ENCODE assay signal across 10 mouse cellular contexts in the genomic region with DNA sequence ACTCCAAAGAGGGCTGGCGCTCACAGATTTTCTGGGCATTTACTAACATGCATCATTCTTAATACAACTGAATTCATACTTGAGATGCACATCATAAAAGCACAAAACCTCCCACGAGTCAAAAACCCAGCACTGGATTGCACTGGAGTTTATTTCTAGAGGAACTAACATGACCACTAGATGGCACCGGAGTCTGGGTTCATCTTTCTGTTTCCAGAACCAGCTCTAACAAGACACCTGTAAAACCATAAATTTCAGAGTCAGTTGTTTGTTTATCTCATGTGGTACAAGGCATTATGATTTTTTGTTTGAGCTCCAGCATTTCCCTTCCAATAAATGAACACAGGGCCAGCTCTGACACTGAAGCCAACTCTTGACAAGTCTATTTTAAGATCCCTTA.
A peak's percentile ranks its signal among the peaks of the same experiment; 100 is the strongest.
DNase-seq lines count a peak whose midpoint lies in the region; ATAC-seq and TF ChIP-seq lines count a peak whose summit lies in the region.
"Had no signal": no experiment of that assay in that cellular context is flagged by ENCODE, and none has a peak within 500 bp of the region (broad histone marks: within the 10 kb centered on the region; RNA-seq: fewer than 3 reads in every experiment).

No protein-coding gene starts in this region.

- no peak overlapping the region for H3K9ac ChIP-seq in kidney, embryonic 14.5 days (ENCODE audit: low read depth, low read length)
- H3K9ac ChIP-seq in ES-E14 (ENCODE audit: insufficient read depth, low read depth, low read length, poor library complexity, severe bottlenecking), result no peak overlapping the region
- H3K9ac ChIP-seq: liver, embryonic 13.5 days; stomach, embryonic 15.5 days had no signal

- no peak for ATAC-seq in kidney, embryonic 14.5 days (ENCODE audit: low FRiP score, low TSS enrichment)

- peak; percentile 80 for DNase-seq in kidney, adult 2 months
- peak; percentile 20 for DNase-seq in ES-E14 (ENCODE audit: low read depth, low spot score)
- peak; percentile 3 for DNase-seq in cerebellum, adult 11 months
- DNase-seq in frontal cortex, postnatal 36 days (ENCODE audit: low spot score in 2 of 2), result peak; percentile 28 to 63
- peak; percentile 55 for DNase-seq in layer of hippocampus, adult 9-10 months (ENCODE audit: low spot score)
- DNase-seq in naive thymus-derived CD4-positive, alpha-beta T cell, adult 2 months (ENCODE audit: low read depth), result peak; percentile 60
- DNase-seq in spleen, postnatal 36 days (ENCODE audit: low spot score in 2 of 2), result no peak
- DNase-seq: liver, embryonic 13.5 days had no signal

- no peaks in the 10 kb centered on the region for H3K36me3 ChIP-seq in kidney, adult 2 months (ENCODE audit: control insufficient read depth, insufficient read depth, low read length)
- H3K36me3 ChIP-seq in kidney, embryonic 14.5 days (ENCODE audit: control insufficient read depth, insufficient read depth, low read length), result no peaks in the 10 kb centered on the region
- no peaks in the 10 kb centered on the region for H3K36me3 ChIP-seq in ES-E14 (ENCODE audit: control insufficient read depth, insufficient read depth, low read length, poor library complexity, severe bottlenecking)
- H3K36me3 ChIP-seq: liver, embryonic 13.5 days; stomach, embryonic 15.5 days had no signal

- no peaks in the 10 kb centered on the region for H3K4me1 ChIP-seq in kidney, adult 2 months (ENCODE audit: control insufficient read depth, insufficient read depth, low read length)
- H3K4me1 ChIP-seq in kidney, embryonic 14.5 days (ENCODE audit: control insufficient read depth, insufficient read depth, low read length), result no peaks in the 10 kb centered on the region
- no peaks in the 10 kb centered on the region for H3K4me1 ChIP-seq in ES-E14 (ENCODE audit: control insufficient read depth in 2 of 2, insufficient read depth in 2 of 2, low read length in 2 of 2, poor library complexity in 1 of 2)
- H3K4me1 ChIP-seq: liver, embryonic 13.5 days; stomach, embryonic 15.5 days had no signal

- no peaks in the 10 kb centered on the region for H3K9me3 ChIP-seq in kidney, embryonic 14.5 days (ENCODE audit: control insufficient read depth, low read length)
- H3K9me3 ChIP-seq in ES-E14 (ENCODE audit: control insufficient read depth, insufficient read depth, low read depth, low read length), result no peaks in the 10 kb centered on the region
- H3K9me3 ChIP-seq: liver, embryonic 13.5 days; stomach, embryonic 15.5 days had no signal

- in situ Hi-C loops in ES-E14 (cut with MboI; ENCODE audit: low sequenced_read_pairs in 2 of 2, unreplicated experiment in 2 of 2), result loop anchor here in 1 of 2 experiments (25.0 kb wide), 1 partner anchor 410 kb away; no protein-coding TSS in a partner anchor

- no peaks in the 10 kb centered on the region for H3K27me3 ChIP-seq in kidney, adult 2 months (replicated peaks; ENCODE audit: control insufficient read depth, insufficient read depth, low read length)
- H3K27me3 ChIP-seq in kidney, embryonic 14.5 days (ENCODE audit: control insufficient read depth, insufficient read depth, low read length), result no peaks in the 10 kb centered on the region
- H3K27me3 ChIP-seq: liver, embryonic 13.5 days; stomach, embryonic 15.5 days had no signal

- H3K4me3 ChIP-seq in kidney, adult 2 months (ENCODE audit: insufficient read depth, low read depth, low read length), result no peak overlapping the region
- no peak overlapping the region for H3K4me3 ChIP-seq in kidney, embryonic 14.5 days (ENCODE audit: low read length)
- no peak overlapping the region for H3K4me3 ChIP-seq in ES-E14 (ENCODE audit: insufficient read depth in 1 of 2, low read depth in 1 of 2, low read length in 2 of 2, poor library complexity in 1 of 2, severe bottlenecking in 1 of 2)
- H3K4me3 ChIP-seq: liver, embryonic 13.5 days; stomach, embryonic 15.5 days had no signal

- H3K27ac ChIP-seq in kidney, adult 2 months (ENCODE audit: insufficient read depth, low read depth, low read length), result no peak overlapping the region
- no peak overlapping the region for H3K27ac ChIP-seq in kidney, embryonic 14.5 days (ENCODE audit: low read depth, low read length)
- no peak overlapping the region for H3K27ac ChIP-seq in ES-E14 (ENCODE audit: insufficient read depth, low read depth, low read length, poor library complexity, severe bottlenecking)
- H3K27ac ChIP-seq: liver, embryonic 13.5 days; stomach, embryonic 15.5 days had no signal

- H3K4me2 ChIP-seq in kidney, embryonic 14.5 days (replicated peaks; ENCODE audit: low read depth, low read length), result no peak overlapping the region
- H3K4me2 ChIP-seq: liver, embryonic 13.5 days; stomach, embryonic 15.5 days had no signal

- 20% methylated on average over 3 of the region's 3 CpGs for WGBS in kidney, adult 2 months
- WGBS in kidney, embryonic 14.5 days, result 22% methylated on average over 3 of the region's 3 CpGs

- TF ChIP-seq CTCF in kidney, adult 2 months (conservative IDR thresholded peaks at IDR 0.05; ENCODE audit: insufficient read depth, insufficient read length, low read depth, low read length), result peak; percentile 22; the same call in 1 of the 2 replicates

- TF ChIP-seq POLR2A in kidney, adult 2 months (IDR thresholded peaks at IDR 0.05; ENCODE audit: low read depth, low read length), result no peak

TF ChIP-seq in ES-E14, 5 proteins besides CTCF, POLR2A, EP300 and RAD21:
- TF ChIP-seq HCFC1 (IDR thresholded peaks at IDR 0.05; ENCODE audit: borderline replicate concordance, insufficient read depth, low read length), result no peak
- 0 out of 2 replicates have a peak, but pooled peaks have one; percentile 26 for TF ChIP-seq ZC3H11A (IDR thresholded peaks at IDR 0.05; ENCODE audit: borderline replicate concordance, low read depth, low read length)
- no peak for TF ChIP-seq CHD2 (IDR thresholded peaks at IDR 0.05; ENCODE audit: low read depth, low read length)
- no peak for TF ChIP-seq MAFK (IDR thresholded peaks at IDR 0.05; ENCODE audit: insufficient read depth, low read depth, low read length)

Comparison
In these comparisons a context has a peak if more than half of its experiments do, and no peak if none do; other contexts are left out.
1. DNase-seq: peak in kidney, adult 2 months (single experiment), ES-E14 (single experiment), cerebellum, adult 11 months (single experiment), frontal cortex, postnatal 36 days (2 of 2), layer of hippocampus, adult 9-10 months (single experiment) and naive thymus-derived CD4-positive, alpha-beta T cell, adult 2 months (single experiment); none in spleen, postnatal 36 days (0 of 2).